Mouse (Mus musculus) erythroblast, adult 5-6 weeks (primary cell): ENCODE results near the gene Ctsj. TPM values are rescaled to one million over a fixed set of nuclear protein-coding genes. Genes with fewer than 3 reads are reported as not detected.
"Not testable (repeated sequence)": the region's sequence is repeated elsewhere in the genome, so short reads cannot be mapped to it uniquely, and the experiment has no call there.

ENCODE experiments used
- ATAC-seq: replicated peaks from 2 replicates; pipeline ENCODE4 v1.8.0; 2016; ENCODE audit warnings: moderate number of reproducible peaks, mild to moderate bottlenecking, moderate TSS enrichment, inconsistent platforms; ENCODE audit not compliant: poor library complexity, low FRiP score, severe bottlenecking
- total RNA-seq, 2 experiments: library from RNA; stranded (forward) in 1 of 2; stranded (reverse) in 1 of 2; fragments of 150-400 nt in 1 of 2; fragments of 200-764, 138-1000 nt in 1 of 2; gene quantifications; 2 replicates each; pipeline versions ENCODE4 v1.2.3 to v1.2.4; 2015 to 2017; ENCODE audit warnings: low replicate concordance in 2 of 2

The Ctsj gene
- total RNA-seq (2015; ENCODE audit: low replicate concordance) (not detected in 2 replicates), total RNA-seq (2017; ENCODE audit: low replicate concordance) (not detected in 2 replicates)

GRCm38 (mm10) chr13:61005859-61006258, at the start of gene Ctsj:
Gene Ctsj, minus strand, starts transcription at chr13:61005959.
- no peak for ATAC-seq

GRCm38 (mm10) chr13:61040531-61040930, 34.8 kb upstream of the Ctsj start, which contains the start of gene Ctsq:
Gene Ctsq, minus strand, starts transcription at chr13:61040631.
- no peak for ATAC-seq

DNA sequence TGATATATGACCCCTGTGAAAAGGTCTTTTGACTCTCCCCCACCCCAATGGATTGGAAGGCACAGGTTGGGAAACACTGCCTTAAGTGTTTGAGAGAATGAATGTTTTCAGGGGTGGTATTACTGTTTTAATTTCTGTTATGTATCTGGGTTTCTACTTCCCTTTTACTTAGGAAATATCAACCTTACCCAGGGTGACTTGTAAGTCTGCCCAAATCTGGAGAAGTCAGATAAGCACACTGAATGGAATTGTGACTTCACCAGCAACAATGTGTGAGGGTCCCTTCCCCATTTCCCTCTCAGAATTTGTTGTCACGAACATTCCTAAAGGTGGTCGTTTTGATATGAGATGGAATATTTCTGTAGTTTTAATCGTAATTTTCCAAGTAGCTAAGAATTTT, 17.0 kb upstream of the Ctsj start:
- no peak for ATAC-seq

DNA sequence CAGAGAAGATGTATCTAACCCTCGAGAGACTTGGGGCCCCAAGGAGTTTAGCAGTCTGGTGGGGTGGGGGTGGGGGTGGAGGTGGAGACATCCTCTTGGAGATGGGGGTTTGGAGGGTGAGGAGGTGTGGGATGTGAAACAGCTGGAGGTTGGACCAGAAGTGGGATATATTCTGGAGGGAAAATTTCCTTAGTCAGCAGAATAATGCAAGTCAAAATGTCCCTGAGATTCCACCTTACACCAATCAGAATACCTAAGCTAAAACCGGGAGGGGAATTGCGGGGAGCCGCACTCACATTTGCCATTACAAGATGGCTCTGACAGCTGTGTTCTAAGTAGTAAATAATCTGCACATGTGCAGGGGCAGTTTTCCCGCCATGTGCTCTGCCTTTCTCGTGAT, 16.1 kb upstream of the Ctsj start:
- ATAC-seq, result no peak

DNA sequence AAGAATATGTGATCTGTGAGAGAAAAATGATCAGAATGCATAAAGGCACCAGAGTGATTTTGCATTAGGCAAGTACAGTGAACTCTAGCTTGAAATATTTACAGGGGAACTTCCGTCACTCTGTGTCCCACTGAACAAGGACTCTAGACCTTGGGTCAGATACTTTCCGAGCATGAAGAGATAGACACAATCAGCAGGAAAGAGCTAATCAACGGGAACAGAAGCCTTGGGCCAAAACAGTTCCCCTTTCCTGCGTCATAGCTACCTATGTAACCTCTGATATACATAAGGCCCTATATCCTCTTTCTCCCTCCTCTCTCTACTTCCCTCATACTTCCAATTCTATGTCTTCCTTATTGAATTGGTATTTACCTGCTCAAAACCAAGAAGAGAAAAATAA, 4.4 kb upstream of the Ctsj start:
- ATAC-seq, result no peak

- no peak for ATAC-seq
Measured at GRCm38 (mm10) chr13:60997600-60997999, 8.2 kb downstream of the Ctsj start.

- not testable (repeated sequence) for ATAC-seq
Measured at GRCm38 (mm10) chr13:60986915-60987314, 18.8 kb downstream of the Ctsj start.

GRCm38 (mm10) chr13:60972319-60972718, 33.4 kb downstream of the Ctsj start:
- not testable (repeated sequence) for ATAC-seq

DNA sequence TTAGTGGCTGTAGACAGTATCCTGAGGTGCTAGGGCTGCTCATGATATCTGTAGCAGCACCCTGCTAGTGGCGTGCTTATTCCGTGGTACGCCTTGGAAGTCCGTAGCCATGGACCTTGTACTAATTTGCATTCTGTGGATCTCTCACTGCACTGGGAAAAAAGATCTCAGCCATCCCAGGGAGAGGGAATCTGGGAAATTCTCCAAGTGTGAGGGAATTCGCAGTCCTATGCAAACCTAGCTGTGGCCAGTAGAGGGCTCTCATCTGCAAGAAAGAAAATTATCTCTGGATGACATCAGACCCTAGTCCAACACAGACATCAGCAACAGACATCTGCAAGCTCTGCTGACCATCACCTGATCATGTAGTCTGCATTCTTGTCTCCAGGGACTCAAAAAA, 41.8 kb downstream of the Ctsj start:
- not testable (repeated sequence) for ATAC-seq

DNA sequence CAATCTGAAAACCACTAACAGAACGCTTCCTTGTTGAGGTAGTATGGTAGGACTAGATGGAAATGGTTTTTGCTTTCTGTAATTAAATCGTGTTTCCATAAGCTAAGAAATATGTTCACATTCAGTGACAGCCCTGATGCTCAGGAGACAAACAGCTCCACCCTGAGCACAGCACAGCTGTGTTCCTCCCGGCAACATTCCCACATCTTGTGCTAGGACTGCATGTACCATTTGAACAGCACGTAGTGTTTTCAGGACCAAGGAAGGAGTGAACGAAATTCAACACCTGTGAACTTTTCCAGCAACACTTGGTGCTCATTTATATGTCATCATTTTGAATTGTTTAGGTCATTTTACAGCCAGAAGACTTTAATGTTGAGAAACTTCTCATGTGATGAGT, 44.1 kb downstream of the Ctsj start:
- ATAC-seq, result no peak

Other genes starting within 250 kb of the Ctsj start
- gene BC051665, start 219.6 kb downstream of the Ctsj start, total RNA-seq (2015; ENCODE audit: low replicate concordance), result not detected in 2 replicates
- not detected in 2 replicates for gene BC051665, start 219.6 kb downstream of the Ctsj start, total RNA-seq (2017; ENCODE audit: low replicate concordance)
- not detected in 2 replicates for gene Ctsll3, start 203.1 kb downstream of the Ctsj start, total RNA-seq (2015; ENCODE audit: low replicate concordance)
- gene Ctsll3, start 203.1 kb downstream of the Ctsj start, total RNA-seq (2017; ENCODE audit: low replicate concordance), result not detected in 2 replicates
- gene 4930486L24Rik, start 141.5 kb downstream of the Ctsj start, total RNA-seq (2015; ENCODE audit: low replicate concordance), result not detected in 2 replicates
- not detected in 2 replicates for gene 4930486L24Rik, start 141.5 kb downstream of the Ctsj start, total RNA-seq (2017; ENCODE audit: low replicate concordance)
- gene Gm49392, start 109.1 kb downstream of the Ctsj start, total RNA-seq (2015; ENCODE audit: low replicate concordance), result not detected in 2 replicates
- gene Gm49392, start 109.1 kb downstream of the Ctsj start, total RNA-seq (2017; ENCODE audit: low replicate concordance), result not detected in 2 replicates
- gene Ctla2b, start 108.5 kb downstream of the Ctsj start, total RNA-seq (2015; ENCODE audit: low replicate concordance), result 5.4 TPM in 1 of 2 replicates, not detected in the other
- 0.43 TPM in 1 of 2 replicates, not detected in the other for gene Ctla2b, start 108.5 kb downstream of the Ctsj start, total RNA-seq (2017; ENCODE audit: low replicate concordance)
- not detected in 2 replicates for gene Tpbpb, start 101.1 kb downstream of the Ctsj start, total RNA-seq (2015; ENCODE audit: low replicate concordance)
- not detected in 2 replicates for gene Tpbpb, start 101.1 kb downstream of the Ctsj start, total RNA-seq (2017; ENCODE audit: low replicate concordance)
- gene Gm49393, start 70.4 kb downstream of the Ctsj start, total RNA-seq (2015; ENCODE audit: low replicate concordance), result not detected in 2 replicates
- gene Gm49393, start 70.4 kb downstream of the Ctsj start, total RNA-seq (2017; ENCODE audit: low replicate concordance), result not detected in 2 replicates
- gene Gm49391, start 69.4 kb downstream of the Ctsj start, total RNA-seq (2015; ENCODE audit: low replicate concordance), result not detected in 2 replicates
- 2.5 TPM in 1 of 2 replicates, not detected in the other for gene Gm49391, start 69.4 kb downstream of the Ctsj start, total RNA-seq (2017; ENCODE audit: low replicate concordance)
- 2.5 and 13.6 TPM in 2 replicates for gene Ctla2a, start 69.3 kb downstream of the Ctsj start, total RNA-seq (2015; ENCODE audit: low replicate concordance)
- 8.2 TPM in 1 of 2 replicates, not detected in the other for gene Ctla2a, start 69.3 kb downstream of the Ctsj start, total RNA-seq (2017; ENCODE audit: low replicate concordance)
- not detected in 2 replicates for gene Tpbpa, start 64.0 kb downstream of the Ctsj start, total RNA-seq (2015; ENCODE audit: low replicate concordance)
- not detected in 2 replicates for gene Tpbpa, start 64.0 kb downstream of the Ctsj start, total RNA-seq (2017; ENCODE audit: low replicate concordance)
- gene Ctsq, start 34.7 kb upstream of the Ctsj start, total RNA-seq (2015; ENCODE audit: low replicate concordance), result not detected in 2 replicates
- gene Ctsq, start 34.7 kb upstream of the Ctsj start, total RNA-seq (2017; ENCODE audit: low replicate concordance), result not detected in 2 replicates
- not detected in 2 replicates for gene Ctsr, start 158.3 kb upstream of the Ctsj start, total RNA-seq (2015; ENCODE audit: low replicate concordance)
- not detected in 2 replicates for gene Ctsr, start 158.3 kb upstream of the Ctsj start, total RNA-seq (2017; ENCODE audit: low replicate concordance)
- gene Cts6, start 197.5 kb upstream of the Ctsj start, total RNA-seq (2015; ENCODE audit: low replicate concordance), result not detected in 2 replicates
- gene Cts6, start 197.5 kb upstream of the Ctsj start, total RNA-seq (2017; ENCODE audit: low replicate concordance), result not detected in 2 replicates
- gene Cts8, start 249.4 kb upstream of the Ctsj start, total RNA-seq (2015; ENCODE audit: low replicate concordance), result not detected in 2 replicates
- gene Cts8, start 249.4 kb upstream of the Ctsj start, total RNA-seq (2017; ENCODE audit: low replicate concordance), result not detected in 2 replicates